Mouse (Mus musculus) ES-Bruce4 (cell line): ENCODE measurements at regions not wholly inside any gene's neighbourhood (a gene's known extent, or its start where the extent isn't known, plus 50 kb on each side); places are given as distances from the start of the nearest gene placed in this dataset.

Experiments
- H3K27ac ChIP-seq: 2 replicates; pipeline ENCODE4 v1.5.1; 2012; ENCODE audit warnings: low read length, inconsistent platforms; ENCODE audit not compliant: insufficient read depth
- H3K27me3 ChIP-seq: 2 replicates; pipeline ENCODE4 v1.6.1; 2012; ENCODE audit warnings: mild to moderate bottlenecking, low read length, inconsistent platforms; ENCODE audit not compliant: control insufficient read depth, poor library complexity, insufficient read depth, severe bottlenecking
- H3K36me3 ChIP-seq: 2 replicates; pipeline ENCODE4 v1.6.1; 2012; ENCODE audit warnings: inconsistent platforms, mild to moderate bottlenecking, low read length, moderate library complexity; ENCODE audit not compliant: control insufficient read depth, poor library complexity, insufficient read depth, severe bottlenecking
- H3K4me1 ChIP-seq: one replicate; pipeline ENCODE4 v1.8.1; 2011; ENCODE audit warnings: low read length; ENCODE audit not compliant: control insufficient read depth, insufficient read depth
- H3K4me3 ChIP-seq: 2 replicates; pipeline ENCODE4 v1.5.1; 2011; ENCODE audit warnings: low read depth, mild to moderate bottlenecking, low read length
- H3K9ac ChIP-seq: 2 replicates; pipeline ENCODE4 v1.6.1; 2012; ENCODE audit warnings: low read depth, mild to moderate bottlenecking, inconsistent platforms; ENCODE audit not compliant: poor library complexity, severe bottlenecking
- H3K9me3 ChIP-seq: replicated peaks from 2 replicates; pipeline ENCODE4 v1.6.1; 2012; ENCODE audit warnings: mild to moderate bottlenecking, low read length, inconsistent platforms; ENCODE audit not compliant: control insufficient read depth, poor library complexity, insufficient read depth, severe bottlenecking
- CTCF ChIP-seq: IDR thresholded peaks from one replicate; pipeline ENCODE4 v1.8.1; 2011; ENCODE audit warnings: low read depth, low read length
- EP300 ChIP-seq: IDR thresholded peaks from 2 replicates; pipeline ENCODE4 v1.6.1; 2011; ENCODE audit warnings: low read depth, low read length; ENCODE audit not compliant: insufficient read depth
- POLR2A ChIP-seq: IDR thresholded peaks from one replicate; pipeline ENCODE4 v1.8.1; 2011; ENCODE audit warnings: low read length; ENCODE audit not compliant: insufficient read depth

DNA sequence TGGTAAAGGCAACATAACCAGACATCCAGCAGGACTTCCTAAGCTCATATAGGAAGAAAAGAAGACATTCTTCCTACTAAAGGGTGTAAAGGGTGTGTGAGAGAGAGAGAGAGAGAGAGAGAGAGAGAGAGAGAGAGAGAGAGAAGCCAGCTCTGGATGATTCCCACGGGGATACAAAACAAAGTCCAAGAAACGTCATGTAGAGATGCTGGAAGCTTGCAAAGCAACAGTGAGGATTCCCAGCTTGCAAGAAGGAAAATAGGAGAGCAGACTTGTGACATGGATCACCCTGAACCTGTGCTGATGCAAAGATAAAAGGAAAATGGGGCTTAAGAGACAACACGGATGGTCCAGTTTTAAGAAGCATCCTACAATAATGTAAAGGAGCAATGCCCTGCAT, 456.6 kb downstream of the Pid1 start:
- TF ChIP-seq CTCF (no peak), POLR2A (no peak), EP300 (no peak)
- Histone ChIP-seq H3K4me1 (no peaks in the 10 kb centered on the region), H3K27me3 (no peaks in the 10 kb centered on the region), H3K4me3 (no peak overlapping the region), H3K36me3 (no peaks in the 10 kb centered on the region), H3K27ac (no peak overlapping the region), H3K9me3 (no peaks in the 10 kb centered on the region), H3K9ac (no peak overlapping the region)

DNA sequence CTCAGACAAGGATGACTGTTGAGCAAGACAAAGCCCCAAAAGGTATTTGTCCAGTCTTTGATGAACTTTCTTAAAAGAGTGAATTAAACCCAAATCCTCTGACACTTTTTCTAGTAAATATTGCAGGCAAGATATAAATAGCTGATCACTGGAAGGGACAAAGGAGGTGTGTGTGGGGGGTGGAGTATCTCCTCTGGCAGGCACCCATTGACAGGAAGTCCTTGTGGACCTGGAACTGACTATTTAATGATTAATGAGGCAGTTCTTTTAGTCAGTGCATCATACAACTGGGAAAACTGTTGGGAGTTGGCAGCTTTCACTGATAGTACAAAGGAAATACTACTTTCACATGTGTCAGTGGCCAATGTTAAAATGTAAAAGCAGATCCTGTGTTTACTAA, 457.1 kb downstream of the Pid1 start:
- Histone ChIP-seq H3K4me3 (no peak overlapping the region), H3K9ac (no peak overlapping the region), H3K27me3 (no peaks in the 10 kb centered on the region), H3K4me1 (no peaks in the 10 kb centered on the region), H3K27ac (no peak overlapping the region), H3K36me3 (no peaks in the 10 kb centered on the region), H3K9me3 (no peaks in the 10 kb centered on the region)
- no peak for TF ChIP-seq CTCF
- no peak for TF ChIP-seq EP300
- no peak for TF ChIP-seq POLR2A

DNA sequence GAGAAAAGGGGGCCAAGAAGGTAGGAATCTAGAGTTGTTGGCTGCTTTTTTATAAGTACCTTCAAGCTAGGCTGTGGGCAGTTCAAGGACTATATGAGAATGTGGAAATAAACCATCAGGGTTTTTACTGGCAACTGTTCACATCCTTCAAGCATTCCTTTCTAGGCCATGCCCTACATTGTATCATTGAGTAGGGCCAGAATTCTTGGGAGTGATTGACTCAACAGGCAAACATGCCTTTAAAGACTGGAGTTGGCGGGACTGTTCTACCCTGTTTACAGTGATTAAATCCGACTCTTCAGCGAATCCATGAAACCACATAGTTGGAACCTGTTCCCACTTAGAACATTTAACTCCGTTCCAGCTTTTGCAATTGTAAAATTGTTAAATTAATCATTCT, 463.8 kb downstream of the Pid1 start:
- Histone ChIP-seq H3K9me3 (no peaks in the 10 kb centered on the region), H3K36me3 (no peaks in the 10 kb centered on the region), H3K27ac (no peak overlapping the region), H3K4me3 (no peak overlapping the region), H3K4me1 (no peaks in the 10 kb centered on the region), H3K27me3 (no peaks in the 10 kb centered on the region), H3K9ac (no peak overlapping the region)
- TF ChIP-seq POLR2A (no peak), EP300 (no peak), CTCF (no peak)

DNA sequence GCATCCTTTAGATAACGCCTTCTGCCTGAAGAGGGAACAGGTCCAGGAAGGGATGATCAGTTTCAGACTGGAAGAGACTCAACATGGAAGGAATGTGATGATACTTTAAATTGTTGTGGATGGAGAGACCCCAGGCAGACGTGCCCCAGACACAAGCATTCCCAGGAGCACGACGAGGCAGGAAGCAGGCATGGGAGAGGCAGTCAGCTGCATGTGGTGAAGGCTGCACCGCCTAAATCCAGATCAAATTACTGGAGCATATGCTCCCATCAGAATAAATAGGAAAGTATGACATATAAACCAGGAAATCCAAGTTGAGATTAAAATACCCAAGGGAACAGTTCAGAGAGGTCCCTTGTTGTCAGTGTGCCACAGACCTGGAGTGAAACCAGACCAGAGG, 467.3 kb downstream of the Pid1 start:
- Histone ChIP-seq H3K36me3 (no peaks in the 10 kb centered on the region), H3K4me1 (no peaks in the 10 kb centered on the region), H3K9ac (no peak overlapping the region), H3K27ac (no peak overlapping the region), H3K27me3 (no peaks in the 10 kb centered on the region), H3K4me3 (no peak overlapping the region), H3K9me3 (no peaks in the 10 kb centered on the region)
- no peak for TF ChIP-seq POLR2A
- no peak for TF ChIP-seq EP300
- no peak for TF ChIP-seq CTCF

GRCm38 (mm10) chr1:83879109-83879399, 471.1 kb upstream of the Sphkap start:
- Histone ChIP-seq H3K27ac (no peak overlapping the region), H3K4me1 (no peaks in the 10 kb centered on the region), H3K27me3 (no peaks in the 10 kb centered on the region; the same call in 1 of the 2 replicates), H3K36me3 (no peaks in the 10 kb centered on the region), H3K9ac (no peak overlapping the region), H3K9me3 (no peaks in the 10 kb centered on the region), H3K4me3 (no peak overlapping the region)
- TF ChIP-seq CTCF, result no peak
- no peak for TF ChIP-seq POLR2A
- TF ChIP-seq EP300, result no peak

DNA sequence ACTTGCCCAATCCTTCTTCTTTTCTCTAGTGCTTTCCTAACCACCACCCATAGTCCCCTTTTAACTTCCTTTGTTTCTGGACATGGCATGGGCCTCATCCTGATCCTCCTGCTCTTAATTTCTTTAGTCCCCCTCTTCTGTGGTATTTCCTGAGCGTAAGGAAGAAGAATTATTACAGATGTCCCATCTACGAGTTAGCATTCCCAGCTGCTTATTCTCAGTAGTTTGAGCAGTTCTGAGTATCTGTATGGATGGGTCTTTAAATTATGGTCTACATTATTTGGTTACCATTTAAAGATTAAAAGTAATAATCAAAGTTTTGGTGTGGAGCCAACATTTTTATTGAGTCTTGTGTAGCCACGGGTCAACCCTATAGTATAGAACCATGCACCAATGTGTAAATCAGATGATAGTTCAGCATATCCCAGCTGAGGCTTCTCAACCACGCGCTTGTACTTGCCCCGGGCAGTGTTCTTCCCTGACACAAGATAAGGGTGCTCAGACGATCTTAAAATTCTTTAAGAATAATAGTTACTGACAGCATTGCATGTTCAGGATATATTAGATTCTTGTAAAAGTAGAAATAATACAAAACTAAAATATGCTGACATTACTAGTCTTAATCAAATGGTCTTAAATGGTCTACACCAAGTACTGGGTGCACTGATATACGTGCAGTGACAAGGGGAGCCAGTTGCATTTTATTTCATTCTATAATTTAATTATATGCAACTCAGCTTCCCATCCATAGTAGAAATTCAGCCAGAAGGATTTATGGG, 470.5 kb upstream of the Sphkap start:
- no peaks in the 10 kb centered on the region for H3K9me3 ChIP-seq
- TF ChIP-seq EP300 (no peak), POLR2A (no peak), CTCF (no peak)
- no peaks in the 10 kb centered on the region for H3K4me1 ChIP-seq
- H3K9ac ChIP-seq, result no peak overlapping the region
- no peak overlapping the region for H3K27ac ChIP-seq
- H3K36me3 ChIP-seq, result no peaks in the 10 kb centered on the region
- H3K4me3 ChIP-seq, result no peak overlapping the region
- no peaks in the 10 kb centered on the region; the same call in 1 of the 2 replicates for H3K27me3 ChIP-seq
